Mouse (Mus musculus): ENCODE results near the gene Tph1. TPM values are rescaled to one million over a fixed set of nuclear protein-coding genes. Genes with fewer than 3 reads are reported as not detected.
A peak's percentile ranks its signal among the peaks of the same experiment; 100 is the strongest.

The Tph1 gene
- polyA plus RNA-seq, 1 experiment: 1.5 TPM

DNA sequence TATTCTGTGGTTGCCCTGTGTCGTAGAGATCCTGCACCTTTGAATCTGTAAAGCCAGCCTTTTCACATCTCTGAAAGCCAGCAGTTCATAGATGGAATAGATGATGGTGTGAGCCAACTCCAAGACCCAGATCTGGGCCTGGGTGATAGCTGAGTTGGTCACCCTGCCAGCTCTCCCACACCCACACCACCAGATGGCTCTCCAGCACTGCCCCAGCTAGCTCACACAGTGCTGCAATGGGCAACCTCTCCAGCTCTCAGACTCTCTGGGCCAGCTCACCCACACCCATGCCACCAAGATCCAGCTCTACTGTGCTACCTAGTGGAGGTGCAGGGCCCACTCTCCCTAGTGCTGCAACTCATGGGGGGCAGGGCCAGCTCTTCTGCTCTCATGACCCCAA is 29.2 kb downstream of the Tph1 start:
- Histone ChIP-seq H3K9ac (ENCODE audit: low read depth, poor library complexity, severe bottlenecking) (no peak overlapping the region), H3K27me3 (ENCODE audit: control insufficient read depth, insufficient read depth, low read length, poor library complexity, severe bottlenecking) (no peaks in the 10 kb centered on the region), H3K27ac (ENCODE audit: insufficient read depth, low read length) (no peak overlapping the region), H3K9me3 (replicated peaks; ENCODE audit: control insufficient read depth, insufficient read depth, low read length, poor library complexity, severe bottlenecking) (no peaks in the 10 kb centered on the region), H3K4me3 (ENCODE audit: low read depth, low read length) (no peak overlapping the region), H3K36me3 (ENCODE audit: control insufficient read depth, insufficient read depth, low read length, poor library complexity, severe bottlenecking) (no peaks in the 10 kb centered on the region), H3K4me1 (ENCODE audit: control insufficient read depth, insufficient read depth, low read length) (no peaks in the 10 kb centered on the region)
- TF ChIP-seq POLR2A (IDR thresholded peaks at IDR 0.05; ENCODE audit: insufficient read depth, low read length): no peak
- no peak for TF ChIP-seq EP300 (IDR thresholded peaks at IDR 0.05; ENCODE audit: insufficient read depth, low read depth, low read length)
- TF ChIP-seq CTCF (IDR thresholded peaks at IDR 0.05; ENCODE audit: low read depth, low read length): peak; percentile 52

DNA sequence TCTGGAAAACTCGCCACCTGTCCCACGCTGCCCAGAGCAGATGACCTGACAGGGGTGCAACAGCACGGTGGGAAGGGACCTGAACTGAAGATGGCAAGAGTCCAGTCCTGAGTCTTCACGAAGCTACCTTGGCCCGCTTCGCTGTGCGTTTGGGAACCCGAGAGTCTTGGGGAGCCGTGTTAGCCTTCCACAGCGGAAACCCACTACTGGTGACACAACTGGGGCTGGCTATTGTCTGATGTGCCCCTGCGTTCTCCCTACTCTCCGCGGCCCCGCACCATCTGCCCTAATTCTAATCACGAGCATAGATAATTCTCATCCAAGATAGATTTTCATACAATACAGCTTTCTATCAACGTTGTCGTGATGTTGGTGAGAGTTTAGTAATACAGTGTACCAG is 32.3 kb downstream of the Tph1 start:
- Histone ChIP-seq H3K9me3 (replicated peaks; ENCODE audit: control insufficient read depth, insufficient read depth, low read length, poor library complexity, severe bottlenecking) (no peaks in the 10 kb centered on the region), H3K4me3 (ENCODE audit: low read depth, low read length) (peak overlapping the region; percentile 72), H3K27ac (ENCODE audit: insufficient read depth, low read length) (no peak overlapping the region), H3K27me3 (ENCODE audit: control insufficient read depth, insufficient read depth, low read length, poor library complexity, severe bottlenecking) (no peaks in the 10 kb centered on the region), H3K4me1 (ENCODE audit: control insufficient read depth, insufficient read depth, low read length) (no peaks in the 10 kb centered on the region), H3K36me3 (ENCODE audit: control insufficient read depth, insufficient read depth, low read length, poor library complexity, severe bottlenecking) (no peaks in the 10 kb centered on the region), H3K9ac (ENCODE audit: low read depth, poor library complexity, severe bottlenecking) (peak overlapping the region; percentile 3; the same call in 1 of the 2 replicates)
- TF ChIP-seq POLR2A (IDR thresholded peaks at IDR 0.05; ENCODE audit: insufficient read depth, low read length) (no peak), CTCF (IDR thresholded peaks at IDR 0.05; ENCODE audit: low read depth, low read length) (no peak), EP300 (IDR thresholded peaks at IDR 0.05; ENCODE audit: insufficient read depth, low read depth, low read length) (no peak)

DNA sequence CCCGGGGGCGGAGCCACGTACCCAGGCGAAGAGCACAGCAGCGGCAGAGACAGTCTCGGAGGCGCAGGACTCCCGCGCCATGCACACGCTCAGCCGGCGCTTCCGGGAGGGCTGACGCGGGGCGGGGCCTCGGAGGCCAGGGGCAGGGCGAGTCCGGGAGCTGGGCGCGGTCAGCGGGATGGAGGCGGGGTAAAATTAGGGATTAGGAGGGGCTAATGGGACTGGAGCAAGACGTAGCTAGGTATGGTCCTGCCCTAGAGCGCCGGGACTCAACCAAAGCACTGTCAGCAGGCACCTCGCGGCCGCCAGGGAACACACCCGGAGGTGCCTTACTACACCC is 32.7 kb downstream of the Tph1 start, which contains the start of gene Sergef:
TSS of gene Sergef (minus strand) at position 116 of the 340 bp plus-strand sequence.
- no peak within 1 kb of the TSS for H3K27ac ChIP-seq (ENCODE audit: insufficient read depth, low read length)

DNA sequence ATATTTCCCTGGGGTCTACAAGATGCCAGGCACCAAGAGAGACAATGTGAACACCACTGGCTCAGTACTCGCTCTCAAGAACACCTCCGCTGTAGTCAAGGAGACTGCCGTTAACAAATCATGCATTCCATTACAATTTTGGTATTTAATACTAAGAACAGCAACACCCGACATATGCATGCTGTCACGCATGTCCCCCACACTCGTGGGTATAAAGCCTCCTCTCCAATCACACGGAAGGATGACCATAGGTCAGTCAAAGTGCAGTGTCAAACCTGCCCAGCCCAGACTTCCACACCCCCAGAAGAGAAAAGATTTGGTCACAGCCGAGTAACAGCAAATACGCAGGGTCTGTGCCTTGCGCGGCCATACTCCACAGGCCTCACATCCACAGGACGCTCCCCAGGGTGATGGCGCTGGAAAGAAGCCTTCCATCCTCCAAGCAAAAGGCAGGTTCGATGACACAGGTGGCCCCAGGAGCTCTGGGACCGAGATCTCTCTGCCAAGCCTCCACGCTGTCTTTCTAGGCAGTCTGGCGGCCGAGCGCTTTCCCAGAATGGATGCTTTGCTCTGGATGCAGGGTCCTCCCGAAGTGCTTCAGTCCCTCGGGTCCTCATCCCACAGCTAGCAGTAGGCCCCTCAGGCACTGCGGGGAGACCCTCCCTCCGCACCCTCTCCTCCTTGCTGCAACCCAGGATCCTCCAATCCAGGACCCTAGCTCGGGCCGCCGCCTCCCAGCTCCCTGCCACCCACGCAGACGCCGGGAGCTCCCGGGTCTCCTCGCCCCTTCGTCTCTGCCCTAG is 33.2 kb downstream of the Tph1 start:
- Histone ChIP-seq H3K27ac (ENCODE audit: insufficient read depth, low read length) (no peak overlapping the region), H3K9me3 (replicated peaks; ENCODE audit: control insufficient read depth, insufficient read depth, low read length, poor library complexity, severe bottlenecking) (no peaks in the 10 kb centered on the region), H3K9ac (ENCODE audit: low read depth, poor library complexity, severe bottlenecking) (peak overlapping the region; percentile 51), H3K27me3 (ENCODE audit: control insufficient read depth, insufficient read depth, low read length, poor library complexity, severe bottlenecking) (no peaks in the 10 kb centered on the region), H3K4me3 (ENCODE audit: low read depth, low read length) (peak overlapping the region; percentile 57), H3K36me3 (ENCODE audit: control insufficient read depth, insufficient read depth, low read length, poor library complexity, severe bottlenecking) (no peaks in the 10 kb centered on the region), H3K4me1 (ENCODE audit: control insufficient read depth, insufficient read depth, low read length) (no peaks in the 10 kb centered on the region)
- no peak for TF ChIP-seq POLR2A (IDR thresholded peaks at IDR 0.05; ENCODE audit: insufficient read depth, low read length)

More for the DNA sequence above, 32.7 kb downstream of the Tph1 start, which contains the start of gene Sergef:
- H3K27me3 ChIP-seq (ENCODE audit: control insufficient read depth, insufficient read depth, low read length, poor library complexity, severe bottlenecking): no peaks in the 10 kb centered on the region
- H3K4me3 ChIP-seq (ENCODE audit: low read depth, low read length): peak within 1 kb of the TSS; percentile 72
- H3K9me3 ChIP-seq (replicated peaks; ENCODE audit: control insufficient read depth, insufficient read depth, low read length, poor library complexity, severe bottlenecking): no peaks in the 10 kb centered on the region
- peak within 1 kb of the TSS; percentile 51 for H3K9ac ChIP-seq (ENCODE audit: low read depth, poor library complexity, severe bottlenecking)
- no peaks in the 10 kb centered on the region for H3K36me3 ChIP-seq (ENCODE audit: control insufficient read depth, insufficient read depth, low read length, poor library complexity, severe bottlenecking)
- no peaks in the 10 kb centered on the region for H3K4me1 ChIP-seq (ENCODE audit: control insufficient read depth, insufficient read depth, low read length)
- no peak for TF ChIP-seq CTCF (IDR thresholded peaks at IDR 0.05; ENCODE audit: low read depth, low read length)
- peak; percentile 76 for TF ChIP-seq POLR2A (IDR thresholded peaks at IDR 0.05; ENCODE audit: insufficient read depth, low read length)

DNA sequence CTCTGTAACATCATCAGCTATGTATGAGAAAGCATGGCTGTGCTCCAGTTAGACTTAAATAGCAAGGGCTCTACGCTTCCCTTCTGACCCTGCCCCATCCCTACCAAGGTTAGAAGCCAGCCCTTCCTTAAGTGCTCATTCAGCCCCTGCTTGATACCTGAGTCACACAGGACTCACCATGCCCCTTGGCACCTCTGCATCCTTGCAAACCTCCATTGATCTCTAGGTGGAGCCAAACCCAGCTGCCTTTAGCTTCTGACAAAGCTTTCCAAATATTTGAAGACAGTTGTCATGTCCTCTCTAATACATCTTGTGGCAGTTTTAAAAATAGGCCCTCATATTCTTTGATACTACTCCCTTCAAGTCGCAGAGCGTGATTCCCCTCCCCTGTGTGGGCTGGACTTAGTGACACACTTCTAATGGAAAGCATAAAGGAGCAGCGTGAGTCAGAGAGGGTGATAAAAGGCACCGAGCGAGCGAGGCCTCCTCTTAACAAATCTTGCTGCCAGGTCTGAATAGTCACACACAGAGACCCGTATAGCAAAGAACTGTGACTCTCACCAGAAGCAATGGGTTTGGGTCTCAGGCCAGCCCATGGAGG is 43.9 kb downstream of the Tph1 start:
- no peak overlapping the region for H3K9ac ChIP-seq (ENCODE audit: low read depth, poor library complexity, severe bottlenecking)
- no peak overlapping the region for H3K27ac ChIP-seq (ENCODE audit: insufficient read depth, low read length)
- no peak for TF ChIP-seq EP300 (IDR thresholded peaks at IDR 0.05; ENCODE audit: insufficient read depth, low read depth, low read length)
- TF ChIP-seq POLR2A (IDR thresholded peaks at IDR 0.05; ENCODE audit: insufficient read depth, low read length): no peak
- no peak for TF ChIP-seq CTCF (IDR thresholded peaks at IDR 0.05; ENCODE audit: low read depth, low read length)
- no peaks in the 10 kb centered on the region for H3K36me3 ChIP-seq (ENCODE audit: control insufficient read depth, insufficient read depth, low read length, poor library complexity, severe bottlenecking)
- no peak overlapping the region for H3K4me3 ChIP-seq (ENCODE audit: low read depth, low read length)
- H3K4me1 ChIP-seq (ENCODE audit: control insufficient read depth, insufficient read depth, low read length): no peaks in the 10 kb centered on the region
- H3K9me3 ChIP-seq (replicated peaks; ENCODE audit: control insufficient read depth, insufficient read depth, low read length, poor library complexity, severe bottlenecking): no peaks in the 10 kb centered on the region
- H3K27me3 ChIP-seq (ENCODE audit: control insufficient read depth, insufficient read depth, low read length, poor library complexity, severe bottlenecking): no peaks in the 10 kb centered on the region

DNA sequence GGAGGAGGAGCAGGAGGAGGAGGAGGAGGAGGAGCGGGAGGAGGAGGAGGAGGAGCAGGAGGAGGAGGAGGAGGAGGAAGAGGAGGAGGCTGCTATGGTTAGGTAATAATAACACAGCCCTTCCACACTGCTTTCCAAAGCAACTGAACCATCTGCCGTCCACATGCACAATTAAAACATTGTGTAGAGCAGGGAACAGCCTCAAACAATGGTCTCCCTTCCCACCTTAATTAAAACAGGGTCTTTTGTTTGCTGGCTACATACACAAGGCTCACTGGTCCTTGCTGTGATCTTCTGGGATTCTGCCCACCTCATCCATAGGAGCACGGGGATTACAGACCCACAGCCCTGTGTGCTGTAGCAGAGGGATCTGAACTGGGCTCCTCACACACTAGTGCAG is 48.4 kb downstream of the Tph1 start:
- Histone ChIP-seq H3K36me3 (ENCODE audit: control insufficient read depth, insufficient read depth, low read length, poor library complexity, severe bottlenecking) (no peaks in the 10 kb centered on the region), H3K4me1 (ENCODE audit: control insufficient read depth, insufficient read depth, low read length) (no peaks in the 10 kb centered on the region), H3K9me3 (replicated peaks; ENCODE audit: control insufficient read depth, insufficient read depth, low read length, poor library complexity, severe bottlenecking) (no peaks in the 10 kb centered on the region), H3K27me3 (ENCODE audit: control insufficient read depth, insufficient read depth, low read length, poor library complexity, severe bottlenecking) (no peaks in the 10 kb centered on the region), H3K4me3 (ENCODE audit: low read depth, low read length) (no peak overlapping the region), H3K27ac (ENCODE audit: insufficient read depth, low read length) (no peak overlapping the region), H3K9ac (ENCODE audit: low read depth, poor library complexity, severe bottlenecking) (no peak overlapping the region)
- TF ChIP-seq EP300 (IDR thresholded peaks at IDR 0.05; ENCODE audit: insufficient read depth, low read depth, low read length) (no peak), POLR2A (IDR thresholded peaks at IDR 0.05; ENCODE audit: insufficient read depth, low read length) (no peak), CTCF (IDR thresholded peaks at IDR 0.05; ENCODE audit: low read depth, low read length) (no peak)

All from ES-Bruce4 (cell line).